Mouse (Mus musculus) heart, adult 2 months (tissue): ENCODE results near the gene Aloxe3. TPM values are rescaled to one million over a fixed set of nuclear protein-coding genes. Genes with fewer than 3 reads are reported as not detected.
A peak's percentile ranks its signal among the peaks of the same experiment; 100 is the strongest.

Source experiments
- DNase-seq, 2 experiments: peaks; one replicate each; pipeline ENCODE4 v3.0.0; 2021
- H3K27ac ChIP-seq: fragments of 200-600 bp; 2 replicates; pipeline ENCODE4 v1.8.1; 2022
- H3K27me3 ChIP-seq: fragments of 200-500 bp; 2 replicates; pipeline ENCODE4 v1.6.1; 2012; ENCODE audit warnings: mild to moderate bottlenecking, low read length, inconsistent platforms, mixed read lengths; ENCODE audit not compliant: control insufficient read depth, insufficient read depth
- H3K36me3 ChIP-seq: fragments of 200-500 bp; 2 replicates; pipeline ENCODE4 v1.6.1; 2012; ENCODE audit warnings: low read length, inconsistent platforms; ENCODE audit not compliant: control insufficient read depth, insufficient read depth
- H3K4me1 ChIP-seq: fragments of 200-500 bp; 2 replicates; pipeline ENCODE4 v1.6.1; 2011; ENCODE audit warnings: low read length; ENCODE audit not compliant: control insufficient read depth, insufficient read depth
- H3K4me3 ChIP-seq: fragments of 200-600 bp; 2 replicates; pipeline ENCODE4 v1.8.1; 2022
- H3K79me2 ChIP-seq: fragments of 200-500 bp; replicated peaks from 2 replicates; pipeline ENCODE4 v1.6.1; 2012; ENCODE audit warnings: mild to moderate bottlenecking, inconsistent platforms, low read length, moderate library complexity, mixed read lengths; ENCODE audit not compliant: control insufficient read depth, insufficient read depth
- H3K9ac ChIP-seq: fragments of 200-500 bp; 2 replicates; pipeline ENCODE4 v1.6.1; 2012; ENCODE audit warnings: low read depth, mild to moderate bottlenecking, control low read depth, inconsistent platforms, low read length, mixed read lengths
- CTCF ChIP-seq: fragments of 200-600 bp; IDR thresholded peaks from 2 replicates; pipeline ENCODE4 v1.8.1; 2022; ENCODE audit warnings: antibody characterized with exemption, mild to moderate bottlenecking, moderate library complexity
- EP300 ChIP-seq: fragments of 200-500 bp; IDR thresholded peaks from 2 replicates; pipeline ENCODE4 v1.6.1; 2011; ENCODE audit warnings: low read depth, low read length, control low read depth; ENCODE audit not compliant: insufficient read depth
- POLR2A ChIP-seq: fragments of 200-500 bp; IDR thresholded peaks from 2 replicates; pipeline ENCODE4 v1.6.1; 2011; ENCODE audit warnings: mild to moderate bottlenecking, low read depth, low read length, control low read depth; ENCODE audit not compliant: insufficient read depth
- WGBS: fragments of 180-500 bp; shearing (Covaris S2); methylation state at CpG from one replicate; pipeline ENCODE4 v1.1.7; 2018; 5-methylcytosine and 5-hydroxymethylcytosine counted together
- intact Hi-C: fragments of 180-260 bp; cut with DNase I; formaldehyde crosslinking; loops from one replicate; pipeline ENCODE4 v1.15.1; 2025
- polyA plus RNA-seq: library from polyadenylated mRNA; depleted of rRNA; stranded (reverse); fragments of >200 nt; gene quantifications from 2 replicates; pipeline ENCODE4 v1.2.3, GENCODE M21; 2012
- total RNA-seq, 2 experiments: library from RNA; stranded (reverse); gene quantifications; 2 replicates each; pipeline ENCODE4 v1.2.3; 2021

Gene Aloxe3
- total and polyA plus RNA-seq, 3 experiments: 0.05 to 0.16 (median 0.07) TPM

DNA sequence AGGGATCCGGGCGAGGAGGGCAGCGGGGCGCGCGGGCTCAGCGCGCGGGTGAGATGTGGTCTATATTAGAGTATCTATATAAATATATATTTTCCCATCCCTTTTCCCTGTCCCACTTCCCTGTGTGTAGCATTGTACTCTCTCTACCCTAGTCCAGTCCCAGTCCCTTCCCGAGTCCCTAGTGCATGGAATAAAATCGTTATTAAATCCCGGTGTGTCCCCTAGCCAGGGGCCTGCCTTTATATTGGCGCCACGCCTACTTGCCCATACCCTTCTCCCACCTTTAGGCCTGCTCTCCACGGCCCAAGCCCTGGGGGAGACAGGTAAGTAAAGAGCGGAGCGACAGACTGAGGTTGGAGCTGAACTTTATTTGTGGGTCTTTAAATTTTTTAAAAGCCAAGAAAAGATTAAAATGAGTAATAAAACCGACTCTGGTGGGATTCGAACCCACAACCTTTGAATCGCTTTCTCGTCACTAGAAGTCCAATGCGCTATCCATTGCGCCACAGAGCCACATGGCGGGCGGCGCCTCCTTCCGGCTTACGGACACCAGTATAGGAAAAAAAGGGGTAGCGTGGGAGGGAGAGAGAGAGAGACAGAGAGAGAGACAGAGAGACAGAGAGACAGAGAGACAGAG lies 2.5 kb upstream of the Aloxe3 start:
- Histone ChIP-seq H3K27me3 (no peaks in the 10 kb centered on the region), H3K9ac (peak overlapping the region; percentile 79), H3K79me2 (no peaks in the 10 kb centered on the region), H3K4me3 (peak overlapping the region; percentile 61), H3K4me1 (peaks cover 6% of the 10 kb centered on the region; the same call in 1 of the 2 replicates), H3K36me3 (no peaks in the 10 kb centered on the region), H3K27ac (peak overlapping the region; percentile 88)
- peak; percentile 27 for TF ChIP-seq CTCF
- 0 out of 2 replicates have a peak, but pooled peaks have one; percentile 22 for TF ChIP-seq POLR2A
- TF ChIP-seq EP300: peak; percentile 82
- peak; percentile 88 to 89 for DNase-seq
- WGBS: 1% methylated on average over 29 of the region's 29 CpGs
- intact Hi-C loops: loop anchor here (5.0 kb wide), 1 partner anchor 156 kb away; the partner anchor contains the start of gene Slc25a35

DNA sequence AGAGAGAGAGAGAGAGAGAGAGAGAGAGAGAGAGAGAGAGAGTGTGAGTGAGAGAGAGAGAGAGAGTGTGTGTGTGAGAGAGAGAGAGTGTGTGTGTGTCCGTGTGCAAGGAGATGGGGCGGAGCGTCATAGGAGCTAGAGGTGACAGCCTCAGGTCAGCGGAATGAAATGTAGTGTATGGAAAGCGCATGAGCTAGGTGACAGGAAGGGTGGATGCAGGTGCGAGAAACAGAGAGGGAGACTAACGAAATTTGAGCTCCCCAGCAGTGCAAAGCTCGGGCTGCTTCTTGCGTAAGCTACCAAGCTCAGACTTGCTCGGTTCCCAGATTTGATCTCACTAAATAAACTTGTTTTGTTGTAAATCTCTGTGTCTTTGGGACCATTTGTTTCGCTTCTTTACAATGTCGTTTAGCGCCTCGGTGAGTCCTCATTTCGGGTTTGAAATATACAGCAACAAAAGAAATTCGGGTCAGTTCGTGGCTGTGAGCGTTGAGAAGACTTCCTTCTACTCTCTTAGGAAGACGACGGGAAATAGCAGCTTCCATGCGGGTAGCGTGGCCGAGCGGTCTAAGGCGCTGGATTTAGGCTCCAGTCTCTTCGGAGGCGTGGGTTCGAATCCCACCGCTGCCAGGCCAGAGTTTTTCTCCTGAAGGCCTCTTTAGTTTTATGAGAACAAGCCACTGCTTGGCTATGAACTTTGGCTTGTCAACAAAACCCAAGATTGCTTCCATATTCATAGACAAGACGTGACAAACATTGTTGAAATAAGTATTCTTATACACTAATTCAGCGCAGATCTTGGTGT lies 1.8 kb upstream of the Aloxe3 start:
- H3K27ac ChIP-seq: peak overlapping the region; percentile 82
- WGBS: under 1% methylated on average over 31 of the region's 31 CpGs
- peak overlapping the region; percentile 61 for H3K4me3 ChIP-seq
- intact Hi-C loops: loop anchor here (1.0 to 5.0 kb wide), 3 partner anchors 61 to 157 kb away; partner anchors contain the start of gene Slc25a35
- no peaks in the 10 kb centered on the region for H3K79me2 ChIP-seq
- H3K9ac ChIP-seq: peak overlapping the region; percentile 61
- H3K27me3 ChIP-seq: no peaks in the 10 kb centered on the region
- peaks cover 6% of the 10 kb centered on the region; the same call in 1 of the 2 replicates for H3K4me1 ChIP-seq
- peak; percentile 89 to 93 for DNase-seq
- TF ChIP-seq POLR2A (0 out of 2 replicates have a peak, but pooled peaks have one; percentile 25), CTCF (no peak), EP300 (peak; percentile 67; the same call in 1 of the 2 replicates)
- H3K36me3 ChIP-seq: no peaks in the 10 kb centered on the region

GRCm38 (mm10) chr11:69124498-69124847 lies 1.2 kb upstream of the Aloxe3 start:
- Histone ChIP-seq H3K36me3 (no peaks in the 10 kb centered on the region), H3K79me2 (no peaks in the 10 kb centered on the region), H3K9ac (no peak overlapping the region), H3K4me3 (peak overlapping the region; percentile 61), H3K27ac (peak overlapping the region; percentile 82), H3K4me1 (peaks cover 6% of the 10 kb centered on the region; the same call in 1 of the 2 replicates), H3K27me3 (no peaks in the 10 kb centered on the region)
- TF ChIP-seq POLR2A (no peak), CTCF (no peak), EP300 (no peak)
- 0% methylated on average over 3 of the region's 3 CpGs for WGBS
- peak in 1 of 2 experiments; percentile 66 for DNase-seq
- intact Hi-C loops: loop anchor here (1.0 to 5.0 kb wide), 3 partner anchors 61 to 157 kb away; partner anchors contain the start of gene Slc25a35

- DNase-seq: peak; percentile 83 to 85
- H3K36me3 ChIP-seq: no peaks in the 10 kb centered on the region
- no peaks in the 10 kb centered on the region for H3K27me3 ChIP-seq
- peak overlapping the region; percentile 61 for H3K4me3 ChIP-seq
- no peaks in the 10 kb centered on the region for H3K79me2 ChIP-seq
- peak overlapping the region; percentile 67 for H3K9ac ChIP-seq
- intact Hi-C loops: loop anchor here (1.0 to 5.0 kb wide), 2 partner anchors 25 to 107 kb away; no protein-coding TSS in a partner anchor
- peaks cover 6% of the 10 kb centered on the region; the same call in 1 of the 2 replicates for H3K4me1 ChIP-seq
- WGBS: under 1% methylated on average over 24 of the region's 24 CpGs
- peak overlapping the region; percentile 82 for H3K27ac ChIP-seq
- TF ChIP-seq POLR2A: no peak
- peak; percentile 84 for TF ChIP-seq CTCF
- TF ChIP-seq EP300: 0 out of 2 replicates have a peak, but pooled peaks have one; percentile 20
Measured at GRCm38 (mm10) chr11:69125041-69125851, 450 bp upstream of the Aloxe3 start.

- Histone ChIP-seq H3K36me3 (no peaks in the 10 kb centered on the region), H3K4me1 (peaks cover 3% of the 10 kb centered on the region; the same call in 1 of the 2 replicates), H3K9ac (peak overlapping the region; percentile 67), H3K4me3 (peak overlapping the region; percentile 61), H3K27me3 (no peaks in the 10 kb centered on the region), H3K27ac (peak overlapping the region; percentile 82), H3K79me2 (no peaks in the 10 kb centered on the region)
- 27% methylated on average over 20 of the region's 20 CpGs for WGBS
- intact Hi-C loops: loop anchor here (1.0 to 5.0 kb wide), 2 partner anchors 24 to 106 kb away; no protein-coding TSS in a partner anchor
- TF ChIP-seq CTCF (no peak), EP300 (no peak), POLR2A (no peak)
- DNase-seq: peak in 1 of 2 experiments; percentile 39
Measured at GRCm38 (mm10) chr11:69125919-69126705, 416 bp downstream of the Aloxe3 start.
